Mouse (Mus musculus) lung, postnatal 0 days (tissue): ENCODE measurements at regions not wholly inside any gene's neighbourhood (a gene's known extent, or its start where the extent isn't known, plus 50 kb on each side); places are given as distances from the start of the nearest gene placed in this dataset.

ENCODE experiments used
- CTCF ChIP-seq: IDR thresholded peaks from 2 replicates; pipeline ENCODE4 v1.5.1; 2016; ENCODE audit warnings: antibody characterized with exemption, mild to moderate bottlenecking
- EP300 ChIP-seq: IDR thresholded peaks from 2 replicates; pipeline ENCODE4 v1.6.1; 2016; ENCODE audit warnings: antibody characterized with exemption, mild to moderate bottlenecking, control low read depth

DNA sequence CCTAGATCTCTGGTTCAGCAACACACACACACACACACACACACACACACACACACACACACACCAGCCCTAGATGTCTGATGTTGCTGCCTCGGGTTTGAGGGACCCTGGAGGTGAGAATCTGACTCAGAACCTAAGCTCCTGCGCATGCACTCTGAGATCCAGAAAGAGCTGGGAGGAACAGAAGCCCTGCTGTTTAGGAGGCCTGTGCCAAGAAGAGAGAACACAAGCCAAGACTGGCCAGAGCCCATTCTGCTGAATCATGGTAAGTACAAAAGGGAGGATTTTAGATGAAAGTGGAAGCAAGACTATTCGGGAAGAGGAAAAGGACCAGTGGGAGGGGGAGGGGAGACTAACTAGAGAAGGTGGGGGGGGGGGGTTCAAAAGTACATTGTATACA lies 132.2 kb upstream of the Dynlrb2 start:
- no peak for TF ChIP-seq CTCF
- no peak for TF ChIP-seq EP300
